Mouse (Mus musculus) forebrain, embryonic 10.5 days (tissue): ENCODE data around the gene Trim21. TPM values are rescaled to one million over a fixed set of nuclear protein-coding genes. Genes with fewer than 3 reads are reported as not detected.

ENCODE experiments used
- DNase-seq: peaks from one replicate; pipeline ENCODE4 v3.0.0-alpha.2; 2017; ENCODE audit warnings: low spot score; ENCODE audit errors: extremely low spot score
- H3K27ac ChIP-seq: fragments of 300-500 bp; sonication (generic); 2 replicates; pipeline ENCODE4 v1.5.1; 2016; ENCODE audit warnings: mild to moderate bottlenecking
- H3K27me3 ChIP-seq: fragments of 300-500 bp; sonication (generic); 2 replicates; pipeline ENCODE4 v1.6.1; 2016; ENCODE audit warnings: mild to moderate bottlenecking; ENCODE audit not compliant: poor library complexity, severe bottlenecking
- H3K36me3 ChIP-seq: fragments of 300-500 bp; sonication (generic); replicated peaks from 2 replicates; pipeline ENCODE4 v1.6.1; 2016; ENCODE audit warnings: mild to moderate bottlenecking, moderate library complexity
- H3K4me1 ChIP-seq: fragments of 300-500 bp; sonication (generic); 2 replicates; pipeline ENCODE4 v1.6.1; 2016
- H3K4me3 ChIP-seq: fragments of 300-500 bp; sonication (generic); 2 replicates; pipeline ENCODE4 v1.5.1; 2016; ENCODE audit warnings: mild to moderate bottlenecking, moderate library complexity
- H3K9me3 ChIP-seq: fragments of 300-500 bp; sonication (generic); 2 replicates; pipeline ENCODE4 v1.6.1; 2016; ENCODE audit warnings: mild to moderate bottlenecking, moderate library complexity
- WGBS: fragments of 180-500 bp; shearing (Covaris S2); methylation state at CpG from one replicate; pipeline ENCODE4 v1.1.7; 2016; 5-methylcytosine and 5-hydroxymethylcytosine counted together
- polyA plus RNA-seq: library from polyadenylated mRNA; unstranded; fragments of >200 nt; fragmentation: Nextera tagmentation; extraction: Ambion mirVana; gene quantifications from 2 replicates; pipeline ENCODE4 v1.2.1, GENCODE M21; 2016

The Trim21 gene
- polyA plus RNA-seq, 1 experiment from 2014 or later, result 0.33 TPM

DNA sequence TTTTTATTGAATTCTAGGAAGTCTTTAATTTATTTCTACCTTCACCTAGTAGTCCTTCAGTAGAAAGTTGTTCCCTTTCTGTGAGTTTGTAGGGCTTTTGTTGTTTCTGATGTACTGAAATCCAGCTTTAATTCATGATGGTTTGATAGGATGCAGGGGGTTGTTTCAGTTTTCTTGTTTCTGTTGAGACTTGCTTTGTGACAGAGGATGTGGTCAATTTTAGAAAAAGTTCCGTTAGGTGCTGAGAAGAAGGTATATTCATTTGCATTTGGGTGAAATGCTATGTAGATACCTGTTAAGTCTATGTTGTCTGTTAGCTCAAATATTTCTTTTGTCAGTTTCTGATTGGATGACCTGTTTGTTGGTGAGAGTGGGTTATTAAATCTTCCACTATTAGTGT lies 36.2 kb downstream of the Trim21 start:
- no peaks in the 10 kb centered on the region for H3K27me3 ChIP-seq
- no peak overlapping the region for H3K4me3 ChIP-seq
- H3K36me3 ChIP-seq, result no peaks in the 10 kb centered on the region
- DNase-seq, result no peak
- H3K9me3 ChIP-seq, result no peaks in the 10 kb centered on the region
- 82% methylated on average over 1 of the region's 1 CpGs for WGBS
- no peaks in the 10 kb centered on the region for H3K4me1 ChIP-seq
- H3K27ac ChIP-seq, result no peak overlapping the region

DNA sequence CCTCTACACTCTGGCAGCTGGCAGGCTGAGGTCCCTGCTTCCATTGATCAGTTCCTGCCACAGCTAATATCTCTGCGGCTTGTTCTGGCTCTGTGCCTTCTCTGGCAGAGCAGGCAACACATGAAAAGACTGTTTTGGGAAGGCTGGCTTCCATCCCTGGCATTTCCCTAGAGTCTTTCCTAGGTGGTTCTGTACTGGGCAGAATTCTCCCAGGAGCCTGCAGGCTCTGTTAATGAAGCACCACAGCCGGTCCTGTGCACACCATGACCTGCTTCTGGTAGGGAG lies 48.3 kb downstream of the Trim21 start:
- H3K27me3 ChIP-seq, result peaks cover 39% of the 10 kb centered on the region
- no peaks in the 10 kb centered on the region for H3K9me3 ChIP-seq
- no peak overlapping the region for H3K4me3 ChIP-seq
- H3K36me3 ChIP-seq, result no peaks in the 10 kb centered on the region
- peaks cover 16% of the 10 kb centered on the region for H3K4me1 ChIP-seq
- no peak for DNase-seq
- 87% methylated on average over 2 of the region's 2 CpGs for WGBS
- no peak overlapping the region for H3K27ac ChIP-seq

GRCm38 (mm10) chr7:102516261-102517050 lies 48.8 kb downstream of the Trim21 start:
- H3K27me3 ChIP-seq, result peaks cover 44% of the 10 kb centered on the region
- H3K9me3 ChIP-seq, result no peaks in the 10 kb centered on the region
- H3K36me3 ChIP-seq, result no peaks in the 10 kb centered on the region
- H3K4me1 ChIP-seq, result peaks cover 16% of the 10 kb centered on the region
- no peak for DNase-seq
- no peak overlapping the region for H3K27ac ChIP-seq
- H3K4me3 ChIP-seq, result no peak overlapping the region
- WGBS, result 92% methylated on average over 10 of the region's 10 CpGs

GRCm38 (mm10) chr7:102514144-102514543 lies 51.1 kb downstream of the Trim21 start:
- Histone ChIP-seq H3K4me1 (peaks cover 16% of the 10 kb centered on the region), H3K27me3 (peaks cover 50% of the 10 kb centered on the region), H3K9me3 (no peaks in the 10 kb centered on the region), H3K27ac (no peak overlapping the region), H3K4me3 (no peak overlapping the region), H3K36me3 (no peaks in the 10 kb centered on the region)
- WGBS, result 73% methylated on average over 4 of the region's 4 CpGs
- DNase-seq, result no peak

GRCm38 (mm10) chr7:102512814-102513435 lies 52.4 kb downstream of the Trim21 start:
- peaks cover 16% of the 10 kb centered on the region for H3K4me1 ChIP-seq
- peak overlapping the region; percentile 63 for H3K4me3 ChIP-seq
- peak; percentile 87 for DNase-seq
- H3K27me3 ChIP-seq, result peaks cover 50% of the 10 kb centered on the region
- 1% methylated on average over 54 of the region's 54 CpGs for WGBS
- H3K27ac ChIP-seq, result peak overlapping the region; percentile 81
- H3K36me3 ChIP-seq, result no peaks in the 10 kb centered on the region
- no peaks in the 10 kb centered on the region for H3K9me3 ChIP-seq

GRCm38 (mm10) chr7:102511927-102512326 lies 53.4 kb downstream of the Trim21 start:
- Histone ChIP-seq H3K4me3 (no peak overlapping the region), H3K4me1 (peaks cover 11% of the 10 kb centered on the region), H3K27me3 (peaks cover 45% of the 10 kb centered on the region), H3K9me3 (no peaks in the 10 kb centered on the region), H3K27ac (no peak overlapping the region), H3K36me3 (no peaks in the 10 kb centered on the region)
- WGBS, result 94% methylated on average over 10 of the region's 10 CpGs
- DNase-seq, result no peak

DNA sequence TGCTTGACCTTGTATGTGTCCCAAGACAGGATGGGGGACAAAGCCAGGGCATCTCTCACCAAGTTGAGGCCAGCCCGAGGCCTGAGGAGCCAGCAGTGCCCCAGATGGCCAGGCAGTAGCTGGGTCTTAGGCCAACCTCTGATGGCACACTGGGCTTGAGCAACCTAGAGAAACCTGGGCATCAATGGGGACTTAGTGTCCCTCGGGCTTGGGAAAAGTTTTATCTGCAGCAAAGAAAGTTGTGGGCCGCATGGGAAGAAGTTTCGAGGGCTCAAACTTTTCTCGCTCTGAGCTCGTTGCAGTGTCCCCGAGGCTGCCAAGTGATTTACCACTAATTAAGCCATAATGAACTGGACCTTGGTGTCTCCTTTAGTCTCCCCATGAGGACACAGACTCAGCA lies 55.6 kb downstream of the Trim21 start:
- H3K4me1 ChIP-seq, result peaks cover 5% of the 10 kb centered on the region
- no peak overlapping the region for H3K27ac ChIP-seq
- no peak for DNase-seq
- H3K4me3 ChIP-seq, result no peak overlapping the region
- H3K27me3 ChIP-seq, result peaks cover 35% of the 10 kb centered on the region
- no peaks in the 10 kb centered on the region for H3K9me3 ChIP-seq
- H3K36me3 ChIP-seq, result no peaks in the 10 kb centered on the region
- 74% methylated on average over 7 of the region's 7 CpGs for WGBS

DNA sequence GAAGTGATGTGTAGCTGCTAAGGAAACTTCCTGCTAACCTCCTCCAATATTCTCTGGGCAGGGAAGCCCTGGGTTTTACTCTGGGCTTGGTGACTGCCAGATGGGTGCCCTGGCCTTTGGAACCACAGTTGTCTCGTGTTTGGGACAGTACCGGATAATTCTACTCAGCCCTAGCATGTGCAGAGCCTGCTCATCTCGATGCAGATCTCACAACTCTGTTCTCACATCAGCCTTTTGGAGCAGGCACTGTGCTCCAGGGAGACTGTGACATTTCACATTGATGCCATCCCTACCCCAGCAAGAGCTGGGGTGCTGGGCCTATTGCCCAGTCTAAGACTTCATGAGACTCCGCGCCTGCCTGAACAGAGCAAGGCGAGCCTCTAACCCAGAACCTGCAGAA lies 56.6 kb downstream of the Trim21 start:
- no peaks in the 10 kb centered on the region for H3K9me3 ChIP-seq
- no peak for DNase-seq
- no peaks in the 10 kb centered on the region for H3K36me3 ChIP-seq
- 91% methylated on average over 6 of the region's 6 CpGs for WGBS
- no peak overlapping the region for H3K27ac ChIP-seq
- H3K4me1 ChIP-seq, result peaks cover 5% of the 10 kb centered on the region
- peaks cover 26% of the 10 kb centered on the region for H3K27me3 ChIP-seq
- no peak overlapping the region for H3K4me3 ChIP-seq

- no peaks in the 10 kb centered on the region for H3K9me3 ChIP-seq
- WGBS, result 82% methylated on average over 9 of the region's 9 CpGs
- H3K27ac ChIP-seq, result no peak overlapping the region
- H3K36me3 ChIP-seq, result no peaks in the 10 kb centered on the region
- peaks cover 20% of the 10 kb centered on the region for H3K27me3 ChIP-seq
- H3K4me1 ChIP-seq, result peaks cover 5% of the 10 kb centered on the region
- no peak overlapping the region for H3K4me3 ChIP-seq
- DNase-seq, result no peak
Observed at GRCm38 (mm10) chr7:102508066-102508465, 57.2 kb downstream of the Trim21 start.

Other genes with a start within 250 kb of the Trim21 start
- gene Rrm1, start 123.8 kb downstream of the Trim21 start, polyA plus RNA-seq, result 296 and 311 TPM in 2 replicates
- gene Olfr543, start 83.8 kb downstream of the Trim21 start, polyA plus RNA-seq, result 0.19 and 0.55 TPM in 2 replicates
- gene Olfr544, start 77.2 kb downstream of the Trim21 start, polyA plus RNA-seq, result 0.06 and 0.14 TPM in 2 replicates
- 0.05 and 0.17 TPM in 2 replicates for gene Olfr545, start 65.9 kb downstream of the Trim21 start, polyA plus RNA-seq
- not detected in 2 replicates for gene Olfr547, start 30.7 kb downstream of the Trim21 start, polyA plus RNA-seq
- not detected in 2 replicates for gene Olfr548-ps1, start 24.6 kb downstream of the Trim21 start, polyA plus RNA-seq
- gene Olfr549, start 15.6 kb downstream of the Trim21 start, polyA plus RNA-seq, result not detected in 2 replicates
- not detected in 2 replicates for gene Olfr550, start 6.0 kb upstream of the Trim21 start, polyA plus RNA-seq
- not detected in 2 replicates for gene Olfr551, start 26.4 kb upstream of the Trim21 start, polyA plus RNA-seq
- not detected in 2 replicates for gene Olfr552, start 32.3 kb upstream of the Trim21 start, polyA plus RNA-seq
- not detected in 2 replicates for gene Olfr553, start 52.7 kb upstream of the Trim21 start, polyA plus RNA-seq
- gene Olfr554, start 72.9 kb upstream of the Trim21 start, polyA plus RNA-seq, result not detected in 2 replicates
- gene Olfr555, start 93.3 kb upstream of the Trim21 start, polyA plus RNA-seq, result not detected in 2 replicates
- not detected in 2 replicates for gene Olfr556, start 99.4 kb upstream of the Trim21 start, polyA plus RNA-seq
- gene Trim68, start 121.8 kb upstream of the Trim21 start, polyA plus RNA-seq, result 9.3 and 10.9 TPM in 2 replicates
- gene Olfr557, start 130.4 kb upstream of the Trim21 start, polyA plus RNA-seq, result not detected in 2 replicates
- not detected in 2 replicates for gene Olfr558, start 136.7 kb upstream of the Trim21 start, polyA plus RNA-seq
- gene Olfr33, start 153.6 kb upstream of the Trim21 start, polyA plus RNA-seq, result not detected in 2 replicates
- gene Olfr559, start 162.0 kb upstream of the Trim21 start, polyA plus RNA-seq, result not detected in 2 replicates
- not detected in 2 replicates for gene Olfr560, start 193.9 kb upstream of the Trim21 start, polyA plus RNA-seq
- gene Olfr78, start 194.0 kb upstream of the Trim21 start, polyA plus RNA-seq, result not detected in 2 replicates
- not detected in 2 replicates for gene Olfr561, start 205.7 kb upstream of the Trim21 start, polyA plus RNA-seq
- not detected in 2 replicates for gene Olfr564, start 238.0 kb upstream of the Trim21 start, polyA plus RNA-seq